Mouse (Mus musculus): ENCODE data around the gene Ppp4r1.

The Ppp4r1 gene

GRCm38 (mm10) chr17:65802026-65802425 lies 19.7 kb downstream of the Ppp4r1 start:
- DNase-seq (ENCODE audit: low read depth), result no peak

DNA sequence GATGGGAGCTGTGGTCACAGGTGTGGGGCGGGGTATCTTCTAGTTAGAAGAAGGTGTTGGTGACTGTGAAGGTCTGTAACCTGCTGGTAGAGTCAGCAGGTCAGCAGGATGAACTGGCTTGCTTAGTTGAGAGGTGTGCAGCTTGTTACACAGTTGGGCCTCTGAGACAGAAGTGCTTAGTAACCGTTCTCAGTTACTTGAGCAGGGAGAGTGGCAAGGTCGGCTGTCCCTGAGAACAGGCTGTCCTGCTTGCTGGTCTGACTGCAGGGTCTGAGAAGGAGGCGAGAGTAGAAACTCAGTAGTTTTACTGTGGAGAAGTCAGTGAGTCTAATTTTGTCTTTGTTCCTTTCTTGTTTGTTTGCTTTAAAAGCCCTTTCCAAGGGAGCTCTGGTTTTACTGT lies 23.6 kb downstream of the Ppp4r1 start:
- no peak for DNase-seq (ENCODE audit: low read depth)

DNA sequence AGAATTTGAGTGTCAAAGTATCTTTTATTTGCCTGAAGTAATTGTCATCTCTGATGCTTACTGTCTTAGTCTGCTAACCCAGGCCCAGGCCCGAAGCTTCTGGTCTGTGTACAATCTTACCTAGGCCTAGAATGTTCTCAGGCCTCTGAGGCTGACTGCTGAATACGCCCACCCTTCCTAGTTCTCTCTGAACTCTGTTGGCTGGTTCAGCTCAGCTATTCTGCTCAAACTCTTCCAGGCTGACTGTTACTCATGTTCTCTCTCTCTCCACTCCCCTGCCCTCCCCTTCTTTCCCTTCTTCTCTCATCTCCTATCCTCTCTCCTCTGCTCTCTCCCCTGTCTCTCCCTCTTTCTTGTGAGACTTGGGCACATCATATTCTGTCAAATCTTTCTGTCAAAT lies 24.0 kb downstream of the Ppp4r1 start:
- no peak for DNase-seq (ENCODE audit: low read depth)

DNA sequence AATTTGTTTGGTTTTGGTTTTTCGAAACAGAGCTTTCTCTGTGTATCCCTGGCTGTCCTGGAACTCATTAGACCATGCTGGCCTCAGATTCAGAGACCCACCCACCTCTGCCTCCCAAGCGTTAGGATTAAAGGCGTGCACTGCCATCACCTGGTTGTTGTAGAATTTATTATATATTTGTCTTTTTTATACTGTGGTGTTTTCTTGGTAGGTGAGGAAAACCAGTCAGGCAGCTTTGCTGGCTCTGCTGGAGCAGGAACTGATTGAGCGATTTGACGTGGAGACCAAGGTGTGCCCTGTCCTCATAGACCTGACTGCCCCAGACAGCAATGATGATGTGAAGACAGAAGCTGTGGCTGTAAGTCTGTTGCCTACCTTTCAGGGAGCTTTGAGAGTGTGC lies 28.7 kb downstream of the Ppp4r1 start:
- no peak for DNase-seq (ENCODE audit: low read depth)

DNA sequence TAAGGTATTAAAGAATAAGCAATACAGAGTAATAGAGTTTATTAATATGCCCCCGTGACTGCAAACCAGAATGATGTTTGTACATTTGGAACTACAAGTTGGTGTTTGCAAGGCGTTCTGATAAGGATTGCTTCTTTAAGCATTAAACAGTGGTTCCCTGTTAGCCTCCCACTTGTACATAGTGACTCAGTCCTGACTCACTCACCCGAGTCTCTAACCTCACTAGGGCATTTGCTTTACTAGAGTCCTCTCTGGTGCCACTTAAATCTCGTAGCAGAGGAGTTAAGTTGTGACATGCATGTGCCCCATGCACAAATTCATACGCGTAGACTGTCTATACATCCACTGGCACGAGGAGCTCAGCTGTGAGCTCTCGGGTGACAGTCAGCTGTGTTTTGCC lies 31.4 kb downstream of the Ppp4r1 start:
- no peak for DNase-seq (ENCODE audit: low read depth)

DNA sequence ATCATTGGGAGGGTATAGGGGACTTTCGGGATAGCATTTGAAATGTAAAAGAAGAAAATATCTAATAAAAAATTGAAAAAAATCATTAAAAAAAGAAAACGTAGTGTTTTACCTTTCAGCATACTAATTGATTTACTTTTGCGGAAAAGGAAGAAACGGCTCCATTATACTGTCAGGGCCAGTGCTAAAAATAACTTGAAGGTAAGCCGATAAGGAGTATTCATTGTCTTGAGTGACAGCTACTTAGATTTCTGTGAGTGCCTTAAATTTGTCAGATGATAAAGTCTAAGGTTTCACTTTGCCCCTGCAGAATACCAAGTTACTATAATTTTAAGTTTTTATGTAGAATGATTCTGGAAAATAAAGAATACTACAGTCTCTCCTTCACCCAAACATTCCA lies 37.8 kb downstream of the Ppp4r1 start:
- no peak for DNase-seq (ENCODE audit: low read depth)

GRCm38 (mm10) chr17:65822423-65822822 lies 40.0 kb downstream of the Ppp4r1 start:
- no peak for DNase-seq (ENCODE audit: low read depth)

DNA sequence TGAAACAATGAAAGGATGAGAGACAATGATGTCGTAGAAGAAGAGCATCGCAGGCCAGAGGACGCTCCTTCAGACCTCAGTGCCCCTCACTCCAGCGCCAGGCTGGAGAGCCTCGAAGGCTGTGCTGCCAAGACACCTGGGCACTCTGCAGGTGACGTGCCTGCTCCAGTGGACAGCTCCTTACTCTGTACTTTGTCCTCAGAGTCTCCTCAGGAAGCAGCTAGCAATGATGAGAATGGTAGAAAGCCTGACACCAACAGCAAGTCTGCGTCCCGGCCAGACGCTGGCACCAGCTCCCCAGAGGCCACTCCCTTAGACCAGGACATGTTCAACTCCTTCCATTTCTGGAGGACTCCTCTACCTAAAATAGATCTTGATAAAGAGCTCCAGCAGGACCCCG lies 41.9 kb downstream of the Ppp4r1 start:
- DNase-seq (ENCODE audit: low read depth), result no peak

GRCm38 (mm10) chr17:65826257-65826656 lies 43.9 kb downstream of the Ppp4r1 start:
- DNase-seq (ENCODE audit: low read depth), result no peak

DNA sequence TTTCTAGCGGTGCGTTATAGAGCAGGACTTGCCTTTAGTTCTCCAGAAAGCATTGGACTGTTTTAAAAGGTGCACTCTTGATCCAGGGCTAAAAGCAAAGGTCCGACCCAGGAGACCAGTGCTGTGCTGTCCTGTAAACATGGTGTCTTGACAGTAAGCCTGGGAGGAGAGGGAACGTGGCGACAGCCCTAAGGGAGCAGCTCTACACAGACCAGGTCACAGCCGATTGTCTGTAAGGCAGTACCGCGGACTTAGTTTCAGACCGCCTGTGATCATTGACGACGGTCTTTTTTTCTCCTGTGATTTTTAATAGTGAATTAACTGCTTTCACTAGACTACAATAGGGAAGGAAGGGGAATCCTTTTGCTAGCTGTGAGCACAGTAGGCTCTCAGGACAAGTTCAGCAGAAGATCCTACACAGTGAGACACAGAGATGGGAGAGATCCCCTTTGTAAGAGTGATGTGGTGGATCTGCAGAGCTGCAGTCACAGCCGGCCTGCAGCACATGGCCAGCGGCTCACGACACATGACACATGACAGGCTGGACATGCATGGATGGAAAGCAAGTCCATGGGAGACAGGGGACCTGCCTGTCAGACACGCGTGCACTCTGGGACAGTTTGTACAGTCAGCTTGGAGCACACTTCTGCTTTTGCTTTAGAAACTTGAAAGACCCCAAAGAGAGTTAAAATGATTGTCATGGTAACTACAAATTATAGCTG lies 44.9 kb downstream of the Ppp4r1 start:
- DNase-seq (ENCODE audit: low read depth), result no peak

- no peak for DNase-seq (ENCODE audit: low read depth)
Measured at GRCm38 (mm10) chr17:65827904-65828303, 45.5 kb downstream of the Ppp4r1 start.

- no peak for DNase-seq (ENCODE audit: low read depth)
Measured at GRCm38 (mm10) chr17:65828951-65829350, 46.6 kb downstream of the Ppp4r1 start.

GRCm38 (mm10) chr17:65830216-65830863 lies 48.0 kb downstream of the Ppp4r1 start:
- DNase-seq (ENCODE audit: low read depth), result no peak

DNA sequence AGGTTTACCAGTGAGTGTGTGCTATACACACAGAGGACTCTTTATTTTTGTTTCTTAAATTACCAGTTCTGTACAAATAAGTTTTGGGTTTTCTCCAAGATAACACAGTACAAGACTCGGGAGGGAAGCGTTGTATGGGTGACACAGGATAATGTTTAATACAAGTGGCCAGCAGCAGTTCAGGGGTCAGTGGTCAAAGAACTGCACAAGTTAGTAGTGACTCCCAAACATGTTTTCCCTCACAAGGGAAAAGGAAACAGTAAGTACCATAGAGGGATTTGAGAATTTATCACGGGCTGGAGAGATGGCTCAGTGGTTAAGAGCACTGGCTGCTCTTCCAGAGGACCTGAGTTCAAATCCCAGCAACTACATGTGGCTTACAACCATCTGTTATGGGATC lies 51.5 kb downstream of the Ppp4r1 start:
- no peak for DNase-seq (ENCODE audit: low read depth)

DNA sequence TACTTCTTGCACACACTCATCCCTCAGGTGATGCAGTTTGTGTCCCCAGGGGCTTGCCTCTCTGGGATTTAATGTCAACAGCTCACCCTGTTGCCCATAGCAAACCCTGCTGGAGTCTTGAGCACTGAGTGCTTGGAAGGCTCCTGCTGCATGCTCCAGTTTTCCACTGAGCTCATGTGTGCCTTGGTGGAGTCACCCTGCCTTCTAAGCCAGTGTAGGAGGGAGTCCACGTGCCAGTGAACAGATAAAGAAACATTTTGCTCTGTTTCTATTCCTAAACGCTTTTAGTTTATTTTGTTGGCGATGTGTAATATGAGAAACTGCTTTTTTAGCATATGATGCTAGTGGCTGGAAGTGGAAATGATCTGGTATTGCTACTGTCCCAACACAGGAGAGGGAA lies 54.4 kb downstream of the Ppp4r1 start:
- DNase-seq (ENCODE audit: low read depth), result no peak

GRCm38 (mm10) chr17:65839541-65840256 lies 57.3 kb downstream of the Ppp4r1 start:
- DNase-seq (ENCODE audit: low read depth), result no peak

DNA sequence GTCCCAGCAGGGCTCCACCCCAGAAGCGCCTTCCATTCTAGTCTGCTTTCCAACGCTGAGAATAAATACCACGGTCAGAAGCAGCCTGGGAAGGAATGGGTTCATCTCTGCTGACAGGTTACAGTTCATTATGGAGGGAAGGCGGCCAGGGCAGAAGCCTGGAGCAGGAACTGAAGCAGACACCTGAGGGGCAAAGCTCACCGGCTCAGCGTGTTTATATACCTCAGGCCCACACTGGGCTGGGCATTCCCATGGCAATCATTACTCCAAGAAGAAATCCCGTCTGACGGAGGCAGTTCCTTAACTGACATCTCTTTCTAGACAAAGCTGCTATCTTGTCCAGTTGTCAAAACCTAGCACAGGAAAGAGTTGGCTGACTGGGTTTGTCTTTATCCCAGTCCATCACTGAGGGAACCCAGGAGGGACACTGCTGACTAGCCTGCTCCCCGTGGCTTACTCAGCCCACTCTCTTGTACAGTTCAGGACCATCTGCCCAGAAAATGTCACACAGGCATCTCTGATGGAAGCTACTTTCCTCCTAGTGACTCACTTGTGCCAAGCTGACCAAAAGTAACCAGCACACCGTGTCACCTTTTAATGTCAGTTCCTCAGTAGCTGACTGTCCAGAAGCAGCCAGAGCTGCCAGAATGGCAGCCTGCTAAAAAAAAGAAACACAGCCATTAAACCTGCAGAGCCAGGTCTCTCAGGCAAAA lies 60.5 kb downstream of the Ppp4r1 start:
- no peak for DNase-seq (ENCODE audit: low read depth)

GRCm38 (mm10) chr17:65845423-65845822 lies 63.0 kb downstream of the Ppp4r1 start:
- DNase-seq (ENCODE audit: low read depth), result no peak

- DNase-seq (ENCODE audit: low read depth), result no peak
Measured at GRCm38 (mm10) chr17:65847694-65848449, 65.5 kb downstream of the Ppp4r1 start.

DNA sequence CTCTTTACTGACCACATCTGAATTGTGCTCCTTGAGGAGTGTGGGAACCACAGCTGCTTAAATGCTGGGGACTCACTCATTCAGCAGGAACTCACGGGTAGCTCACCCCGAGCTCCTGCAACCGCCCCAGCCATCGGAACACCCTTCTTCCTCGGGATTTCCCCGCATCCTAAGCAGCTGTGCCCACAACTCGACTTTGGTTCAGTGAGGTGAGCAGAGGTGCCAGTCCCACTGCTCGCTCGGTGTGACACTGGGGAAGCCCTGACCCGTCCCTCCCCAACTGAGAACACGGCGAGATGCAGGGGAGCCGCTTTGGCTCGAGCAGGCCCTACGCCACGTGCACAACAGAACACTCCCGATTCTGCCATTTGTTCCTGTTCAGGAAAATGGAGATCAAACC lies 68.1 kb downstream of the Ppp4r1 start:
- no peak for DNase-seq (ENCODE audit: low read depth)

GRCm38 (mm10) chr17:65851749-65852148 lies 69.4 kb downstream of the Ppp4r1 start:
- DNase-seq (ENCODE audit: low read depth), result no peak

DNA sequence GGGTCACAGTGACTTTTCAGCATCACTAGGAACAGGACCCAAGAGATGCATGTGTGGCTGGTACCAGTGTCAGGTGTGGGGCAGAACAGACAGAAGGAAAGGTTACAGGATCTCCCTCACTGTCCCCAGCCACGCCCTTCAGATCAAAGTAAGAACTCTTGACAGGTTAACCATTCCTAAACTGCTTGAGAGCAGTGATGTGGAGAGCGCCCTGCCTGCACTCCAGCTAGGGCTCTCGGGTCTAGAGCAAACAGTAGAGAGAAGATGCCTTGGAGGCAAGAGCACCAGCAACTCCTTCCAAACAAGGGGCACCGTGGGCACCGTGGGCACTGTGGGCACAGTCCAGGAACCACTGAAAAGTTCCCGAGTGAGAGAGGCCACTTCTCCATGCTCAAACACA lies 71.0 kb downstream of the Ppp4r1 start:
- no peak for DNase-seq (ENCODE audit: low read depth)
